Mouse (Mus musculus) kidney, postnatal 0 days (tissue): ENCODE results near the gene Obscn. TPM values are rescaled to one million over a fixed set of nuclear protein-coding genes. Genes with fewer than 3 reads are reported as not detected.

ENCODE experiments used
- ATAC-seq: fragments of 200-750 bp; cut with Nextera tagmentation; replicated peaks from 2 replicates; pipeline ENCODE4 v1.8.0; 2017; ENCODE audit warnings: low read depth, moderate number of reproducible peaks, moderate TSS enrichment, moderate library complexity; ENCODE audit not compliant: low FRiP score
- DNase-seq: peaks from one replicate; pipeline ENCODE4 v3.0.0-alpha.2; 2016; ENCODE audit warnings: low spot score
- H3K27ac ChIP-seq: fragments of 300-500 bp; sonication (generic); 2 replicates; pipeline ENCODE4 v1.5.1; 2014; ENCODE audit warnings: mild to moderate bottlenecking
- H3K27me3 ChIP-seq: fragments of 300-500 bp; sonication (generic); 2 replicates; pipeline ENCODE4 v1.6.1; 2014; ENCODE audit warnings: low read length, mixed read lengths; ENCODE audit not compliant: insufficient read depth
- H3K36me3 ChIP-seq: fragments of 300-500 bp; sonication (generic); 2 replicates; pipeline ENCODE4 v1.6.1; 2014; ENCODE audit warnings: low read length, mixed read lengths; ENCODE audit not compliant: insufficient read depth
- H3K4me1 ChIP-seq: fragments of 300-500 bp; sonication (generic); replicated peaks from 2 replicates; pipeline ENCODE4 v1.6.1; 2014; ENCODE audit warnings: antibody characterized with exemption, low read length, mixed read lengths; ENCODE audit not compliant: insufficient read depth
- H3K4me2 ChIP-seq: fragments of 300-500 bp; sonication (generic); 2 replicates; pipeline ENCODE4 v1.6.1; 2014; ENCODE audit warnings: mild to moderate bottlenecking, low read length, moderate library complexity, mixed read lengths
- H3K4me3 ChIP-seq: fragments of 300-500 bp; sonication (generic); replicated peaks from 2 replicates; pipeline ENCODE4 v1.5.1; 2014; ENCODE audit warnings: low read depth, low read length
- H3K9ac ChIP-seq: fragments of 300-500 bp; sonication (generic); 2 replicates; pipeline ENCODE4 v1.6.1; 2014; ENCODE audit warnings: low read depth, low read length
- H3K9me3 ChIP-seq: fragments of 300-500 bp; sonication (generic); replicated peaks from 2 replicates; pipeline ENCODE4 v1.6.1; 2016; ENCODE audit warnings: low read length, inconsistent platforms, mixed read lengths
- CTCF ChIP-seq: IDR thresholded peaks from 2 replicates; pipeline ENCODE4 v1.5.1; 2016; ENCODE audit warnings: antibody characterized with exemption, low read depth, mild to moderate bottlenecking, moderate library complexity
- WGBS: fragments of 180-500 bp; shearing (Covaris S2); extraction: QIAGEN DNeasy Blood & Tissue Kit; methylation state at CpG from one replicate; pipeline ENCODE4 v1.1.7; 2014; 5-methylcytosine and 5-hydroxymethylcytosine counted together
- microRNA-seq: library from miRNA; unstranded; fragments of <30 nt; microRNA quantifications from one replicate; pipeline ENCODE4, GENCODE M21; 2016
- polyA plus RNA-seq: library from polyadenylated mRNA; unstranded; fragments of >200 nt; fragmentation: Nextera tagmentation; extraction: Ambion mirVana; gene quantifications from 2 replicates; pipeline ENCODE4 v1.2.1, GENCODE M21; 2015

The Obscn gene
- polyA plus RNA-seq, 1 experiment from 2014 or later, result 0.20 TPM

- Histone ChIP-seq H3K27ac (no peak overlapping the region), H3K4me3 (no peak overlapping the region), H3K9me3 (no peaks in the 10 kb centered on the region), H3K4me1 (0 out of 2 replicates have a peak, but pooled peaks cover 3% of the 10 kb centered on the region), H3K4me2 (no peak overlapping the region), H3K9ac (no peak overlapping the region), H3K27me3 (no peaks in the 10 kb centered on the region; the same call in 1 of the 2 replicates), H3K36me3 (no peaks in the 10 kb centered on the region)
- ATAC-seq (no peak), DNase-seq (no peak)
- no peak for TF ChIP-seq CTCF
- WGBS, result 78% methylated on average over 3 of the region's 3 CpGs
Measured at GRCm38 (mm10) chr11:58947306-58947705, 188.9 kb downstream of the Obscn start.

Small RNA genes lying within 50 kb of the gene (microRNA-seq; reads per million reads assigned to microRNA genes)
- gene Gm44313, result not detected

Other genes with a start within 250 kb of the Obscn start
- gene Zfp39, start 232.2 kb downstream of the Obscn start, polyA plus RNA-seq, result 3.8 and 4.3 TPM in 2 replicates
- gene Btnl10, start 218.5 kb downstream of the Obscn start, polyA plus RNA-seq, result 0.16 TPM in 1 of 2 replicates, not detected in the other
- 238 and 249 TPM in 2 replicates for gene Rnf187, start 197.5 kb downstream of the Obscn start, polyA plus RNA-seq
- 43.9 and 45.8 TPM in 2 replicates for gene Hist3h2ba, start 187.5 kb downstream of the Obscn start, polyA plus RNA-seq
- 40.9 and 41.2 TPM in 2 replicates for gene Hist3h2a, start 181.7 kb downstream of the Obscn start, polyA plus RNA-seq
- gene Trim17, start 181.7 kb downstream of the Obscn start, polyA plus RNA-seq, result 0.32 and 0.37 TPM in 2 replicates
- gene Trim11, start 158.3 kb downstream of the Obscn start, polyA plus RNA-seq, result 16.3 and 16.7 TPM in 2 replicates
- gene Iba57, start 27.3 kb upstream of the Obscn start, polyA plus RNA-seq, result 6.5 and 6.9 TPM in 2 replicates
- 1.2 TPM in 2 replicates for gene Gjc2, start 46.8 kb upstream of the Obscn start, polyA plus RNA-seq
- 127 and 135 TPM in 2 replicates for gene Guk1, start 55.8 kb upstream of the Obscn start, polyA plus RNA-seq
- gene Mrpl55, start 66.1 kb upstream of the Obscn start, polyA plus RNA-seq, result 112 and 121 TPM in 2 replicates
- gene 2310033P09Rik, start 71.9 kb upstream of the Obscn start, polyA plus RNA-seq, result 33.9 and 35.0 TPM in 2 replicates
- 670 and 713 TPM in 2 replicates for gene Arf1, start 91.9 kb upstream of the Obscn start, polyA plus RNA-seq
- gene Wnt3a, start 154.3 kb upstream of the Obscn start, polyA plus RNA-seq, result not detected in 2 replicates
- gene Wnt9a, start 170.5 kb upstream of the Obscn start, polyA plus RNA-seq, result 1.0 and 1.1 TPM in 2 replicates
- gene Prss38, start 239.3 kb upstream of the Obscn start, polyA plus RNA-seq, result not detected in 2 replicates